Mouse (Mus musculus) limb, embryonic 12.5 days (tissue): ENCODE data around the gene Six6. TPM values are rescaled to one million over a fixed set of nuclear protein-coding genes. Genes with fewer than 3 reads are reported as not detected.

Experiments used
- ATAC-seq: fragments of 200-750 bp; cut with Nextera tagmentation; 2 replicates; pipeline ENCODE4 v1.8.0; 2017; ENCODE audit warnings: low read depth, moderate TSS enrichment; ENCODE audit not compliant: insufficient number of reproducible peaks, insufficient read depth, low FRiP score, low TSS enrichment
- H3K27ac ChIP-seq: fragments of 300-500 bp; sonication (generic); 2 replicates; pipeline ENCODE4 v1.5.1; 2016; ENCODE audit warnings: mild to moderate bottlenecking, moderate library complexity
- H3K27me3 ChIP-seq: fragments of 300-500 bp; sonication (generic); 2 replicates; pipeline ENCODE4 v1.6.1; 2016; ENCODE audit warnings: mild to moderate bottlenecking, moderate library complexity
- H3K36me3 ChIP-seq: fragments of 300-500 bp; sonication (generic); 2 replicates; pipeline ENCODE4 v1.6.1; 2016; ENCODE audit warnings: mild to moderate bottlenecking, moderate library complexity
- H3K4me1 ChIP-seq: fragments of 300-500 bp; sonication (generic); replicated peaks from 2 replicates; pipeline ENCODE4 v1.6.1; 2016
- H3K4me2 ChIP-seq: fragments of 300-500 bp; sonication (generic); 2 replicates; pipeline ENCODE4 v1.6.1; 2016; ENCODE audit warnings: mild to moderate bottlenecking, moderate library complexity
- H3K4me3 ChIP-seq: fragments of 300-500 bp; sonication (generic); replicated peaks from 2 replicates; pipeline ENCODE4 v1.5.1; 2016; ENCODE audit warnings: mild to moderate bottlenecking
- H3K9ac ChIP-seq: fragments of 300-500 bp; sonication (generic); replicated peaks from 2 replicates; pipeline ENCODE4 v1.6.1; 2016; ENCODE audit warnings: mild to moderate bottlenecking, moderate library complexity
- H3K9me3 ChIP-seq: fragments of 300-500 bp; sonication (generic); 2 replicates; pipeline ENCODE4 v1.6.1; 2016; ENCODE audit warnings: mild to moderate bottlenecking, moderate library complexity
- WGBS: fragments of 180-500 bp; shearing (Covaris S2); methylation state at CpG from one replicate; pipeline ENCODE4 v1.1.7; 2016; 5-methylcytosine and 5-hydroxymethylcytosine counted together
- polyA plus RNA-seq: library from polyadenylated mRNA; unstranded; fragments of >200 nt; fragmentation: Nextera tagmentation; extraction: Ambion mirVana; gene quantifications from 2 replicates; pipeline ENCODE4 v1.2.1, GENCODE M21; 2016

The Six6 gene
- not detected in 2 replicates for polyA plus RNA-seq

GRCm38 (mm10) chr12:72939616-72940015 lies at the start of gene Six6:
TSS of gene Six6 (plus strand) at chr12:72939892.
- WGBS: under 1% methylated on average over 28 of the region's 28 CpGs
- no peak within 1 kb of the TSS for H3K9ac ChIP-seq
- H3K27me3 ChIP-seq: peaks cover 90% of the 10 kb centered on the region
- H3K27ac ChIP-seq: no peak within 1 kb of the TSS
- H3K36me3 ChIP-seq: no peaks in the 10 kb centered on the region
- peaks cover 17% of the 10 kb centered on the region for H3K4me1 ChIP-seq
- H3K4me3 ChIP-seq: peak within 1 kb of the TSS; percentile 31
- H3K9me3 ChIP-seq: no peaks in the 10 kb centered on the region
- 0 out of 2 replicates have a peak, but pooled peaks have one; percentile 42 for ATAC-seq
- peak within 1 kb of the TSS; percentile 51 for H3K4me2 ChIP-seq

GRCm38 (mm10) chr12:72917159-72917993 lies 22.3 kb upstream of the Six6 start:
- 17% methylated on average over 47 of the region's 48 CpGs for WGBS
- H3K9me3 ChIP-seq: peaks cover 5% of the 10 kb centered on the region; the same call in 1 of the 2 replicates
- 0 out of 2 replicates have a peak, but pooled peaks cover 7% of the 10 kb centered on the region for H3K4me1 ChIP-seq
- peak overlapping the region; percentile 45 for H3K4me3 ChIP-seq
- ATAC-seq: no peak
- no peaks in the 10 kb centered on the region for H3K36me3 ChIP-seq
- H3K27me3 ChIP-seq: peaks cover 8% of the 10 kb centered on the region; the same call in 1 of the 2 replicates
- 0 out of 2 replicates have a peak overlapping the region, but pooled peaks have one; percentile 17 for H3K27ac ChIP-seq
- H3K9ac ChIP-seq: peak overlapping the region; percentile 66
- H3K4me2 ChIP-seq: peak overlapping the region; percentile 68

GRCm38 (mm10) chr12:72936751-72937150 lies 2.9 kb upstream of the Six6 start:
- Histone ChIP-seq H3K9ac (no peak overlapping the region), H3K9me3 (no peaks in the 10 kb centered on the region), H3K36me3 (no peaks in the 10 kb centered on the region), H3K27me3 (peaks cover 69% of the 10 kb centered on the region), H3K4me3 (no peak overlapping the region), H3K4me1 (peaks cover 17% of the 10 kb centered on the region), H3K27ac (no peak overlapping the region), H3K4me2 (no peak overlapping the region)
- 37% methylated on average over 8 of the region's 8 CpGs for WGBS
- no peak for ATAC-seq

GRCm38 (mm10) chr12:72937537-72938120 lies 2.1 kb upstream of the Six6 start:
- Histone ChIP-seq H3K27ac (no peak overlapping the region), H3K4me1 (peaks cover 17% of the 10 kb centered on the region), H3K9me3 (no peaks in the 10 kb centered on the region), H3K9ac (no peak overlapping the region), H3K27me3 (peaks cover 78% of the 10 kb centered on the region), H3K4me2 (no peak overlapping the region), H3K4me3 (no peak overlapping the region), H3K36me3 (no peaks in the 10 kb centered on the region)
- ATAC-seq: no peak
- 2% methylated on average over 19 of the region's 19 CpGs for WGBS

- no peak overlapping the region for H3K27ac ChIP-seq
- no peaks in the 10 kb centered on the region for H3K36me3 ChIP-seq
- peaks cover 17% of the 10 kb centered on the region for H3K4me1 ChIP-seq
- no peak overlapping the region for H3K4me3 ChIP-seq
- H3K9me3 ChIP-seq: no peaks in the 10 kb centered on the region
- ATAC-seq: no peak
- no peak overlapping the region for H3K9ac ChIP-seq
- 4% methylated on average over 11 of the region's 13 CpGs for WGBS
- H3K27me3 ChIP-seq: peaks cover 82% of the 10 kb centered on the region
- no peak overlapping the region for H3K4me2 ChIP-seq
Measured at GRCm38 (mm10) chr12:72938176-72938575, 1.5 kb upstream of the Six6 start.

- H3K4me3 ChIP-seq: peak overlapping the region; percentile 31; the same call in 1 of the 2 replicates
- H3K27me3 ChIP-seq: peaks cover 87% of the 10 kb centered on the region
- no peak overlapping the region for H3K27ac ChIP-seq
- peaks cover 17% of the 10 kb centered on the region for H3K4me1 ChIP-seq
- H3K4me2 ChIP-seq: peak overlapping the region; percentile 51
- H3K9me3 ChIP-seq: no peaks in the 10 kb centered on the region
- no peak for ATAC-seq
- no peak overlapping the region for H3K9ac ChIP-seq
- whole genome bisulfite sequencing: 4% methylated on average over 14 of the region's 14 CpGs
- H3K36me3 ChIP-seq: no peaks in the 10 kb centered on the region
Measured at GRCm38 (mm10) chr12:72938600-72939490, 847 bp upstream of the Six6 start.

GRCm38 (mm10) chr12:72940071-72940821 lies 554 bp downstream of the Six6 start, which contains the start of gene 4930447C04Rik:
TSS of gene 4930447C04Rik (minus strand) at chr12:72940774.
- 1% methylated on average over 39 of the region's 39 CpGs for WGBS
- H3K27ac ChIP-seq: no peak within 1 kb of the TSS
- no peaks in the 10 kb centered on the region for H3K9me3 ChIP-seq
- peaks cover 93% of the 10 kb centered on the region for H3K27me3 ChIP-seq
- H3K9ac ChIP-seq: no peak within 1 kb of the TSS
- peaks cover 22% of the 10 kb centered on the region for H3K4me1 ChIP-seq
- H3K4me3 ChIP-seq: peak within 1 kb of the TSS; percentile 31
- H3K36me3 ChIP-seq: no peaks in the 10 kb centered on the region
- peak within 1 kb of the TSS; percentile 51 for H3K4me2 ChIP-seq
- no peak for ATAC-seq

GRCm38 (mm10) chr12:72940822-72941397 lies 1.2 kb downstream of the Six6 start:
- H3K27me3 ChIP-seq: peaks cover 96% of the 10 kb centered on the region

GRCm38 (mm10) chr12:72941398-72942051 lies 1.8 kb downstream of the Six6 start:
- Histone ChIP-seq H3K27ac (no peak overlapping the region), H3K9ac (no peak overlapping the region), H3K27me3 (peaks cover 97% of the 10 kb centered on the region), H3K4me1 (peaks cover 29% of the 10 kb centered on the region), H3K9me3 (no peaks in the 10 kb centered on the region), H3K36me3 (no peaks in the 10 kb centered on the region), H3K4me3 (no peak overlapping the region), H3K4me2 (no peak overlapping the region)
- ATAC-seq: no peak
- 1% methylated on average over 32 of the region's 32 CpGs for WGBS

More at GRCm38 (mm10) chr12:72940822-72941397, 1.2 kb downstream of the Six6 start:
- no peak overlapping the region for H3K9ac ChIP-seq
- H3K4me3 ChIP-seq: no peak overlapping the region
- H3K4me2 ChIP-seq: no peak overlapping the region
- ATAC-seq: no peak
- peaks cover 29% of the 10 kb centered on the region for H3K4me1 ChIP-seq
- WGBS: 3% methylated on average over 11 of the region's 11 CpGs
- H3K36me3 ChIP-seq: no peaks in the 10 kb centered on the region
- no peaks in the 10 kb centered on the region for H3K9me3 ChIP-seq
- no peak overlapping the region for H3K27ac ChIP-seq
